Mouse (Mus musculus) E14TG2a.4 (cell line): ENCODE measurements around the gene Chsy1.

ENCODE experiments used
- CTCF ChIP-seq: conservative IDR thresholded peaks from 2 replicates; pipeline ENCODE4 v1.5.1; 2014; ENCODE audit warnings: low read length
- NANOG ChIP-seq: IDR thresholded peaks from 2 replicates; pipeline ENCODE4 v1.6.1; 2014; ENCODE audit warnings: borderline replicate concordance, low read length, mixed read lengths

DNA sequence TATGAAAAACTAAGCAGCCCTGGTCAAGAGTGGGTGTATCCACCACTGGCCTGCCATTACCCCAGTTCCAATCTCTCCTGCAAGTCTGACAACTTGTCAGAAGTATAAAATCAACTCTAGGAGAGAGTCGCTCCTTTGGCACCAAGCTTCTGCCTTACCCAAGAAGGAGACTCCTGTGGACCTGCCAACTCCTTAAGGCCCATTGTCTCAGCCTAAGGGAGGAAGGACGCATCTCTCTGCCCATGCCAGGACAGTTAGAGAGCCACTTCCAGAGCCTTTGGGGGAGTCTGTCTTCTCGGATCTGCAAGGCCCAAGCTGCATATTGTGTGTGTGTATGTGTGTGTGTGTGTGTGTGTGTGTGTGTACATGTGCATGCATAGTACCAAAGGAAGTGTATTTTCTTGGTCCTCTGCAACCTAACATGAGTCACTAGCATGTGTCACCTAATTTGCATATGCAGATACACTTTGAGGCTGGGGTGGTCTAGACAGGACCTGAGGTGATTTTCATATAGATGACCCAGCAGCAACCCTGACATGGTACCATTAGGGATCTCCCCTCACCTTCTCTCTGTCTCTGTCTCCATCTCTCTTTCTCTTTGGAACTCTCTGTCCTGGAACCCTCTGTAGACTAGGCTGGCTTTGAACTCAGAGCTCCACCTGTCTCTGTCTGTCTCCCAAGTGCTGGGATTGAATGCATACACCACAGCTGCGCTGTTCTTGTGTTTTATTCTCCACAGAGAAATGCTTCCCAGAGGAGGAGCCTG lies 109.9 kb downstream of the Chsy1 start:
- no peak for TF ChIP-seq CTCF
- TF ChIP-seq NANOG = no peak
